Mouse (Mus musculus): ENCODE measurements around the gene Acta1. TPM values are rescaled to one million over a fixed set of nuclear protein-coding genes. Genes with fewer than 3 reads are reported as not detected.
A peak's percentile ranks its signal among the peaks of the same experiment; 100 is the strongest.

Acta1 gene
- polyA plus RNA-seq (2014; fragmentation: Nextera tagmentation; extraction: Ambion mirVana): 12.0 and 13.5 TPM in 2 replicates

DNA sequence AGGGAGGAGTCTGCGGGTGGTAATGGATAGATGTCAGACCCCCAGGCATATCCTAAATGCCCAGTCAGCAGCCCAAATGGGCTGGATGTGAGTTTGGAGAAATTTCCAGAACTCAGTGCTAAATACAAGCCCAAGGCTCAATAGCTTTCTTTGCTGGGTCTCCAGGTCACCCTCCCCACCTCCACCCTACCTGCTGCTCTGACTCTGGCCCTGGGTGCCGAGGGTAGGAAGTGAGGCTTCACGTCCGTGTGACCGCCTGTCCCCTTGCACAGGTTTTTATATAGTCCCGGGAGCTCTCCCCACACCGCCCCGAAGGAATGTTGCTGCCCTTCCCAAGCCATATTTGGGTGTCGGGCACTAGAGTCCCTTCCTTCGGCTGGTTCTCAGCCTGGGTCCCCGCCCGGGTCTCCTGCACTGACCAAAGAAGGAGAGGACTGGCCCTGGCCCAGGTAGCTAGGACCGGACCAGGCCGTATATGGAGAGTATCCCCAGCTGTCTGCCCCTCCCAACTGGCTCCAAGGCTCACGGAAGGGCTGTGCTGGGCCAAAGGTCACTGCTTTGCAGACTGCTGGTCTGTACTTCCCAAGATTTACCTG lies at the start of gene Acta1:
TSS of gene Acta1 (minus strand) at position 250 of the 596 bp plus-strand sequence.
- Histone ChIP-seq H3K9ac (ENCODE audit: low read length) (no peak within 1 kb of the TSS), H3K4me1 (ENCODE audit: control insufficient read depth, insufficient read depth, low read length) (peaks cover 4% of the 10 kb centered on the region; the same call in 1 of the 2 replicates), H3K27me3 (ENCODE audit: control insufficient read depth, insufficient read depth, low read length) (peaks cover 51% of the 10 kb centered on the region), H3K4me2 (ENCODE audit: low read depth, severe bottlenecking) (no peak within 1 kb of the TSS), H3K9me3 (ENCODE audit: control insufficient read depth, low read length) (no peaks in the 10 kb centered on the region), H3K4me3 (ENCODE audit: low read depth, low read length) (no peak within 1 kb of the TSS), H3K36me3 (ENCODE audit: control insufficient read depth, insufficient read depth, low read length) (0 out of 2 replicates have a peak, but pooled peaks cover 2% of the 10 kb centered on the region), H3K27ac (replicated peaks; ENCODE audit: low read depth, low read length) (no peak within 1 kb of the TSS)
- 17% methylated on average over 15 of the region's 15 CpGs for WGBS
- no peak for ATAC-seq (ENCODE audit: insufficient number of reproducible peaks, low FRiP score, low TSS enrichment, low read depth)
- no peak for DNase-seq (ENCODE audit: low spot score)

DNA sequence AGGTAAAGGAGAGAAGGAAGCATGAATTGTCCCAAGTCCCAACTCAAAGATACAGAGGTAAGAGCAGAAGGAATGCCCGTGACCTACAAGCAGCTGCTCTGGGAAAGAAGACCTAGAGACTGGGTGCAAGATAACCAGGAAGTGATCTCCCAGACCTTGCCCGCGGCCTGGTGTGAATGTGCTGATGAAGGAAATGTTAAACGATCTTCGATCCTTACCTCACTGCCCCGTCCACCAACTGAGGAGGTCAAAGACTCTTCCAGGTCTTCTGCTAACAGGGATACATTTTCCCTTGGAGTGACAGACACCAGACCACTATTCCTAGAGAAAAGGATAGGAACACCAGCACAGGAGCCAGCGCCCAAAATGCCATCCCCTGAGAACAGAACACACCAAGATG lies 34.5 kb upstream of the Acta1 start:
- H3K27me3 ChIP-seq (ENCODE audit: control insufficient read depth, insufficient read depth, low read length): no peaks in the 10 kb centered on the region
- no peak overlapping the region for H3K4me3 ChIP-seq (ENCODE audit: low read depth, low read length)
- H3K36me3 ChIP-seq (ENCODE audit: control insufficient read depth, insufficient read depth, low read length): peaks cover 20% of the 10 kb centered on the region
- ATAC-seq (ENCODE audit: insufficient number of reproducible peaks, low FRiP score, low TSS enrichment, low read depth) (no peak), DNase-seq (ENCODE audit: low spot score) (no peak)
- no peaks in the 10 kb centered on the region for H3K4me1 ChIP-seq (ENCODE audit: control insufficient read depth, insufficient read depth, low read length)
- H3K9me3 ChIP-seq (ENCODE audit: control insufficient read depth, low read length): no peaks in the 10 kb centered on the region
- WGBS: 91% methylated on average over 7 of the region's 7 CpGs
- H3K9ac ChIP-seq (ENCODE audit: low read length): no peak overlapping the region
- H3K27ac ChIP-seq (replicated peaks; ENCODE audit: low read depth, low read length): no peak overlapping the region
- H3K4me2 ChIP-seq (ENCODE audit: low read depth, severe bottlenecking): no peak overlapping the region

DNA sequence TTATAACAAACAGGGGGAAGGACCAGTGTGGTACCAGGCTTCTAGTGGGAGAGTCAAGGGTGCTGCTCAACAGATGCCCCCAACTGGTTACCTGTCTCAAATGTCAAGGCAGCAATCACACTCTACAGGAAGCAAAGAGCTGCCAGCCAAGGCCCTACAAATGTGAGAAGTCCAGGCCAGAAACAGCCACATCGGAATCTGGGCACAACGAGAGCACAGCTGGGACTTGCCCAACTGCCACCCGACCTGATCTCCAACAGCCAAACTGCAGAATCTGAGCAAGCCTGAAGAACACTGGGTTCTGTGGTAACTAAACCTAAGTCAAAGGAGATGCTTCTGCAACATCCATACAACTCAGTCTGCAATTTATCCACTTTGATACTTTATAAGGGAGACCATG lies 31.1 kb upstream of the Acta1 start:
- no peaks in the 10 kb centered on the region for H3K27me3 ChIP-seq (ENCODE audit: control insufficient read depth, insufficient read depth, low read length)
- ATAC-seq (ENCODE audit: insufficient number of reproducible peaks, low FRiP score, low TSS enrichment, low read depth): no peak
- H3K36me3 ChIP-seq (ENCODE audit: control insufficient read depth, insufficient read depth, low read length): peaks cover 23% of the 10 kb centered on the region
- H3K4me3 ChIP-seq (ENCODE audit: low read depth, low read length): no peak overlapping the region
- no peaks in the 10 kb centered on the region for H3K9me3 ChIP-seq (ENCODE audit: control insufficient read depth, low read length)
- H3K4me1 ChIP-seq (ENCODE audit: control insufficient read depth, insufficient read depth, low read length): no peaks in the 10 kb centered on the region
- DNase-seq (ENCODE audit: low spot score): no peak
- H3K27ac ChIP-seq (replicated peaks; ENCODE audit: low read depth, low read length): no peak overlapping the region
- no peak overlapping the region for H3K4me2 ChIP-seq (ENCODE audit: low read depth, severe bottlenecking)
- H3K9ac ChIP-seq (ENCODE audit: low read length): no peak overlapping the region
- 94% methylated on average over 3 of the region's 3 CpGs for WGBS

DNA sequence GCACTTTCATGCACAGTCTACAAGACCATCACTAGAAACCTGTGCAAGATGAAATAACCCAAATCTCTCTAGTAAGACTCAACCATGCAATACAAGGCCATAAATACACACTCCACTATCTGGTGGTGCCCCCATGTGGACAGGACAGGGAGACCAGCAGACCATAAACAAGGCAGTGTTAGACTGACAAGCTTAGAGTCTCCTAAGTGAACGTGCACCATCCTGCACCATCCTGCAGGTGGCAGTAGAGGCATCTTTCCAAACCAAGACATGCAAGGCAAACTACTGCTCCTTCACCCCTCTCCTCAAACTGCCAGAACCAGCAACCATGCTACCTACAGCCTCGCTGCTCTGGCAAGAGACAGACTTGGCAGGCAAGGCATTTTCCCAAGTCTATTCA lies 30.2 kb upstream of the Acta1 start:
- Histone ChIP-seq H3K9ac (ENCODE audit: low read length) (no peak overlapping the region), H3K27me3 (ENCODE audit: control insufficient read depth, insufficient read depth, low read length) (no peaks in the 10 kb centered on the region), H3K36me3 (ENCODE audit: control insufficient read depth, insufficient read depth, low read length) (peaks cover 19% of the 10 kb centered on the region), H3K27ac (replicated peaks; ENCODE audit: low read depth, low read length) (no peak overlapping the region), H3K4me1 (ENCODE audit: control insufficient read depth, insufficient read depth, low read length) (no peaks in the 10 kb centered on the region), H3K9me3 (ENCODE audit: control insufficient read depth, low read length) (no peaks in the 10 kb centered on the region), H3K4me3 (ENCODE audit: low read depth, low read length) (no peak overlapping the region), H3K4me2 (ENCODE audit: low read depth, severe bottlenecking) (no peak overlapping the region)
- DNase-seq (ENCODE audit: low spot score) (peak; percentile 86), ATAC-seq (ENCODE audit: insufficient number of reproducible peaks, low FRiP score, low TSS enrichment, low read depth) (no peak)
- 14% methylated on average over 2 of the region's 2 CpGs for WGBS

DNA sequence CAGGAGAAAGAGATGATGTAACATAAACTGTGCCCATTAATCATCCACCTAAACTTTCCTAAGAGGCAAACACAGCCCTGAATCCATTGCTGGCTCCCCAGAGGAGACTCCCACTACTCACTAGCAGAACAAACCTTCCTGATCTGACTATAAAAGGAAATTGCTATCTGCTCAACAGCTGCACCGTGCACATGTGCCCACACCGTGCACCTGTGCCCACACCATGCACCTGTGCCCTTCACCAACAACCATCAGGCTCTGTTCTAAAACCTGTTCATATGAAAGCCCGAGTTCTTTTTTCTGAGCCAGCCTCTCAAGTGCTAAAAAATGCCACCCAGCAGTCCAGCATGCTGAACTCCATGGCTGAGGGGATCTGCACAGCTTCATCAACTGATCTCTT lies 20.1 kb upstream of the Acta1 start:
- Histone ChIP-seq H3K36me3 (ENCODE audit: control insufficient read depth, insufficient read depth, low read length) (peaks cover 34% of the 10 kb centered on the region), H3K4me3 (ENCODE audit: low read depth, low read length) (no peak overlapping the region)

DNA sequence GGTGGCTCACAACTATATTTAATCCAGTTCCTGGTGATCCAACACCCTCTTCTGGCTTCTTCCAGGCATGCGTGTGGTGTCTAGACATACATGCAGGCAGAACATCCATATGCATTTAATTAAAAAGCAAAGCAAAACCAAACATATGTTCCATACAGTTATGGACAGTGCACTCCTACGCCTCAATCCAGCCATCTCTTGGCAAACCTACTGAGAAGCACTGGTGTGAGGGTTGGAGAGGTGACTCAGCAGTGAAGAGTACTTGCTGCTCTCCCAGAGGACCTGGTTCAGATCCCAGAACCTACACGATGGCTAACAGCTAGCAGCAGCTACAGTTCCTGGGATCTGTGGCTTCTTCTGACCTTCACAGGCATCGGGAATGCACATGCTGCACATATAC lies 17.7 kb upstream of the Acta1 start:
- Histone ChIP-seq H3K27ac (replicated peaks; ENCODE audit: low read depth, low read length) (no peak overlapping the region), H3K4me3 (ENCODE audit: low read depth, low read length) (no peak overlapping the region), H3K9me3 (ENCODE audit: control insufficient read depth, low read length) (no peaks in the 10 kb centered on the region), H3K4me1 (ENCODE audit: control insufficient read depth, insufficient read depth, low read length) (no peaks in the 10 kb centered on the region), H3K27me3 (ENCODE audit: control insufficient read depth, insufficient read depth, low read length) (no peaks in the 10 kb centered on the region), H3K4me2 (ENCODE audit: low read depth, severe bottlenecking) (no peak overlapping the region), H3K36me3 (ENCODE audit: control insufficient read depth, insufficient read depth, low read length) (peaks cover 23% of the 10 kb centered on the region), H3K9ac (ENCODE audit: low read length) (no peak overlapping the region)
- 83% methylated on average over 4 of the region's 4 CpGs for WGBS
- ATAC-seq (ENCODE audit: insufficient number of reproducible peaks, low FRiP score, low TSS enrichment, low read depth) (no peak), DNase-seq (ENCODE audit: low spot score) (no peak)

More for the DNA sequence above, 20.1 kb upstream of the Acta1 start:
- Histone ChIP-seq H3K27me3 (ENCODE audit: control insufficient read depth, insufficient read depth, low read length) (no peaks in the 10 kb centered on the region), H3K27ac (replicated peaks; ENCODE audit: low read depth, low read length) (no peak overlapping the region), H3K9ac (ENCODE audit: low read length) (no peak overlapping the region), H3K9me3 (ENCODE audit: control insufficient read depth, low read length) (no peaks in the 10 kb centered on the region), H3K4me2 (ENCODE audit: low read depth, severe bottlenecking) (no peak overlapping the region), H3K4me1 (ENCODE audit: control insufficient read depth, insufficient read depth, low read length) (no peaks in the 10 kb centered on the region)
- WGBS: 93% methylated on average over 3 of the region's 3 CpGs
- ATAC-seq (ENCODE audit: insufficient number of reproducible peaks, low FRiP score, low TSS enrichment, low read depth) (no peak), DNase-seq (ENCODE audit: low spot score) (no peak)

DNA sequence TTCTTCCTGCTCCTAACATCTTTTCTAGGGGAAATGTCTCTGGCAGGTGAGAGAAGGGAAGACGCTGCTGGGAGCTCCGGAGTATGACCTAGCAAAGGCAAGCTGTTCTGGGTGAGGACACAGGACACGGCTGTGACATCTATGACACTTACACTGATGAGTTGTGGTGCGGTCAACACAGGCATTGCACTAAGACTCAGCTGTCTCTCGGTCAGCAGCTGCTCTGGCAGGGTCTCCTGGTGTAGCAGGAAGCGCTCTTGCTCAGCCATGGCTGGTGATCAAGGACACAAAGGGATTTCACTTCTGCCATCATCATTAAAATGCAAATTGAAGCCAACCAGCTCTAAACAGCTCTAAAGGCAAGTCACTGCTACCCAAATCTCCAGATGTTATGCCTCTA lies 13.1 kb upstream of the Acta1 start:
- Histone ChIP-seq H3K9me3 (ENCODE audit: control insufficient read depth, low read length) (no peaks in the 10 kb centered on the region), H3K9ac (ENCODE audit: low read length) (no peak overlapping the region), H3K36me3 (ENCODE audit: control insufficient read depth, insufficient read depth, low read length) (peaks cover 17% of the 10 kb centered on the region; the same call in 1 of the 2 replicates), H3K27me3 (ENCODE audit: control insufficient read depth, insufficient read depth, low read length) (no peaks in the 10 kb centered on the region), H3K4me3 (ENCODE audit: low read depth, low read length) (no peak overlapping the region), H3K27ac (replicated peaks; ENCODE audit: low read depth, low read length) (no peak overlapping the region), H3K4me1 (ENCODE audit: control insufficient read depth, insufficient read depth, low read length) (no peaks in the 10 kb centered on the region), H3K4me2 (ENCODE audit: low read depth, severe bottlenecking) (no peak overlapping the region)
- DNase-seq (ENCODE audit: low spot score): no peak
- WGBS: 94% methylated on average over 6 of the region's 6 CpGs
- no peak for ATAC-seq (ENCODE audit: insufficient number of reproducible peaks, low FRiP score, low TSS enrichment, low read depth)

DNA sequence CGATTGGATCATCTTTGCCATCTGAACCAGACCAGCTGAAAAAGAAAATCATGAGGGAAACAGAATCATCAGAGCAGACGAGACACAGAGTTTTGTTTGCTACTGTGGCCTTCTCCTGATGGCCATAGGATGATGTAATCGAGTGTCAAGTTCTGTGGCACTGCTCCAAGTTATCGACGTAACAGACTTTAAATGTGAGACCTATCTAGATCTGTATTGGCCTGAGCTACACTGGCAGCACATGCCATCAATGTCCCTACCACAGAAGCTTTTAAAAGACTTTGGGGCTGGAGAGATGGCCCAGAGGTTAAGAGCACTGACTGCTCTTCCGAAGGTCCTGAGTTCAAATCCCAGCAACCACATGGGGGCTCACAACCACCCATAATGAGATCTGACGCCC lies 8.1 kb upstream of the Acta1 start:
- no peak for ATAC-seq (ENCODE audit: insufficient number of reproducible peaks, low FRiP score, low TSS enrichment, low read depth)
- 89% methylated on average over 7 of the region's 7 CpGs for WGBS
- H3K4me3 ChIP-seq (ENCODE audit: low read depth, low read length): no peak overlapping the region
- no peak for DNase-seq (ENCODE audit: low spot score)
- no peak overlapping the region for H3K27ac ChIP-seq (replicated peaks; ENCODE audit: low read depth, low read length)
- H3K9me3 ChIP-seq (ENCODE audit: control insufficient read depth, low read length): no peaks in the 10 kb centered on the region
- no peak overlapping the region for H3K9ac ChIP-seq (ENCODE audit: low read length)
- H3K36me3 ChIP-seq (ENCODE audit: control insufficient read depth, insufficient read depth, low read length): peaks cover 14% of the 10 kb centered on the region; the same call in 1 of the 2 replicates
- H3K4me1 ChIP-seq (ENCODE audit: control insufficient read depth, insufficient read depth, low read length): no peaks in the 10 kb centered on the region
- no peak overlapping the region for H3K4me2 ChIP-seq (ENCODE audit: low read depth, severe bottlenecking)
- H3K27me3 ChIP-seq (ENCODE audit: control insufficient read depth, insufficient read depth, low read length): no peaks in the 10 kb centered on the region

DNA sequence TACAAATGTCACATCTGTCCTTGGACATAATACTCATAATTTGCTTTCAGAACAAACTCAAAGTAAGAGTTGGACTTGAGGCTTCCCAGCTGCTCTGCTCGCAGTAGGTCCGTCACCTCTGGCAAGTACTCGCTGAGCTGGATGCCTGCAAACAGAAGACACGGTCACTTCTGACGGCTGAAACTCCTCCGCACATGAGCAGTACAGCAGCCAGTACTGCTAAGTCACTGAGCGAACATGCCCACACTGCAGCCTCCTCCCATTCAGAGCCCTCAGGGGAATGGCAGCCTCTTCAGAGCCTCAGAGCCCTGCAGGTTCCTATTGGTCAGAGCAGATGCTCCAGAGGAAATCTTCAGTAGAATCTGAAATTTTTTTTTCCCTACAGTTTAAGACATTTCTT lies 4.8 kb upstream of the Acta1 start:
- Histone ChIP-seq H3K4me1 (ENCODE audit: control insufficient read depth, insufficient read depth, low read length) (no peaks in the 10 kb centered on the region), H3K9me3 (ENCODE audit: control insufficient read depth, low read length) (no peaks in the 10 kb centered on the region), H3K4me3 (ENCODE audit: low read depth, low read length) (no peak overlapping the region), H3K36me3 (ENCODE audit: control insufficient read depth, insufficient read depth, low read length) (peaks cover 7% of the 10 kb centered on the region; the same call in 1 of the 2 replicates), H3K27me3 (ENCODE audit: control insufficient read depth, insufficient read depth, low read length) (peaks cover 13% of the 10 kb centered on the region), H3K27ac (replicated peaks; ENCODE audit: low read depth, low read length) (no peak overlapping the region), H3K4me2 (ENCODE audit: low read depth, severe bottlenecking) (no peak overlapping the region), H3K9ac (ENCODE audit: low read length) (no peak overlapping the region)
- 88% methylated on average over 7 of the region's 7 CpGs for whole genome bisulfite sequencing
- no peak for DNase-seq (ENCODE audit: low spot score)
- ATAC-seq (ENCODE audit: insufficient number of reproducible peaks, low FRiP score, low TSS enrichment, low read depth): no peak

Measured in limb, embryonic 11.5 days (tissue).